Mouse (Mus musculus): ENCODE results near the gene Des. TPM values are rescaled to one million over a fixed set of nuclear protein-coding genes. Genes with fewer than 3 reads are reported as not detected.

The Des gene
- polyA plus RNA-seq, 2 experiments: 53.7 to 78.6 TPM

- Histone ChIP-seq H3K4me2 (replicated peaks; ENCODE audit: low read depth, low read length, severe bottlenecking) (peak overlapping the region; percentile 87), H3K9ac (ENCODE audit: low read depth, low read length, severe bottlenecking) (no peak overlapping the region), H3K27ac (replicated peaks; ENCODE audit: low read depth, low read length) (no peak overlapping the region), H3K4me1 (ENCODE audit: control insufficient read depth, insufficient read depth, low read length) (peaks cover 11% of the 10 kb centered on the region), H3K36me3 (ENCODE audit: control insufficient read depth, insufficient read depth, low read length) (peaks cover 6% of the 10 kb centered on the region; the same call in 1 of the 2 replicates), H3K27me3 (ENCODE audit: control insufficient read depth, insufficient read depth, low read length) (peaks cover 1% of the 10 kb centered on the region; the same call in 1 of the 2 replicates), H3K4me3 (replicated peaks; ENCODE audit: low read length) (no peak overlapping the region), H3K9me3 (ENCODE audit: control insufficient read depth, low read length) (no peaks in the 10 kb centered on the region)
- DNase-seq (ENCODE audit: low spot score) (no peak), ATAC-seq (ENCODE audit: low FRiP score, low read depth) (no peak)
- WGBS: 28% methylated on average over 2 of the region's 2 CpGs
- TF ChIP-seq POLR2A (IDR thresholded peaks at IDR 0.05; ENCODE audit: borderline replicate concordance, extremely low read depth, insufficient read depth, insufficient read length): no peak
These were observed 20.8 kb downstream of the Des start for GRCm38 (mm10) chr1:75380951-75381350.

DNA sequence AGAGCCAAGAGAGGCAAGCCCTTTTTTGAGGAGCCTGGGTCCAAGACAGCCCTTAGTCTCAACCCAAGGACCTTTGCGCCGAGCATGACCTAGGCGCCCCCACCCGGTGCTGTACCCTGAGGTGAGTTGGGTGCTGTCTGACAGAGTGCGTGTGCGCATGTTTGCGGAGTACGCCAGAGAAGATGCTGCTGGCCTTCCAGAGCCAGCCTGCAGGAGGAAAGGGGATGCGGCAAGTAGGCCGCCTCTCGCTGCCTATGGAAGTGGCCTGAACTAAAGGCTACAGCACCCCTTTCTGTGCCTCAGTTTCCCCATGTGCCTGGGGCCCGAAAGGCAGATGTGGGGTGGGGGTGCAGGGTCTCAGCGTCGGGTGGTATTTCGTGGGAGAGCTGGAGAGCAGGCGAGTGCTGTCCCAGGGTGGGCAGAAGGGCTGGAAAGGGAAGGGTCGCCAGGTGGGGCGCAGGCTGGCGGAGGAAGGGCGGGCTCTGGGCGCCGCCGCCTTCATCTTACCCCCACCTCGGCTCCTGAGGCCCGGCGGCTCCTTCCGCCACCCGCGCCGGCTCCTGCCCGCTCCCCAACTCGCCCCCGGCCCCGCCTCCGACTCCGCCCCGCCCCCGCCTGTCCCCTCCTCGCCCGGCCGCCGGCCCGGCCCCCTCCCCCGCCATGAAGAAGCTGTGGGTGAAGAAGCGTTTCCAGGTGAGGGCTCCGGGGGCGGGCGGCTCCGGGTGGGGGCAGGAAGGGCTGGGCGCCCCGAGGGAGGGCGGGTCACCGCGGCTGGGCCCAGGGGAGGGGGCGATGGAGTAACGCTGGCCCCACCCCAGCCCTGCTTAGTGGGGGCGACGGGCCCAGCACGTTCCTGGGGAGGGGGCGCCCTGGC, 21.6 kb downstream of the Des start:
- Histone ChIP-seq H3K9me3 (ENCODE audit: control insufficient read depth, low read length) (no peaks in the 10 kb centered on the region), H3K9ac (ENCODE audit: low read depth, low read length, severe bottlenecking) (peak overlapping the region; percentile 74), H3K4me2 (replicated peaks; ENCODE audit: low read depth, low read length, severe bottlenecking) (peak overlapping the region; percentile 87), H3K4me1 (ENCODE audit: control insufficient read depth, insufficient read depth, low read length) (peaks cover 11% of the 10 kb centered on the region), H3K4me3 (replicated peaks; ENCODE audit: low read length) (peak overlapping the region; percentile 73), H3K27me3 (ENCODE audit: control insufficient read depth, insufficient read depth, low read length) (peaks cover 6% of the 10 kb centered on the region; the same call in 1 of the 2 replicates), H3K36me3 (ENCODE audit: control insufficient read depth, insufficient read depth, low read length) (peaks cover 6% of the 10 kb centered on the region; the same call in 1 of the 2 replicates), H3K27ac (replicated peaks; ENCODE audit: low read depth, low read length) (peak overlapping the region; percentile 15)
- no peak for TF ChIP-seq POLR2A (IDR thresholded peaks at IDR 0.05; ENCODE audit: borderline replicate concordance, extremely low read depth, insufficient read depth, insufficient read length)
- ATAC-seq (ENCODE audit: low FRiP score, low read depth) (peak; percentile 72), DNase-seq (ENCODE audit: low spot score) (no peak)
- 6% methylated on average over 25 of the region's 60 CpGs for WGBS

- DNase-seq (ENCODE audit: low spot score) (no peak), ATAC-seq (ENCODE audit: low FRiP score, low read depth) (no peak)
- H3K27ac ChIP-seq (replicated peaks; ENCODE audit: low read depth, low read length): peak overlapping the region; percentile 15
- peaks cover 14% of the 10 kb centered on the region for H3K27me3 ChIP-seq (ENCODE audit: control insufficient read depth, insufficient read depth, low read length)
- peak overlapping the region; percentile 87 for H3K4me2 ChIP-seq (replicated peaks; ENCODE audit: low read depth, low read length, severe bottlenecking)
- H3K4me3 ChIP-seq (replicated peaks; ENCODE audit: low read length): peak overlapping the region; percentile 73
- peaks cover 6% of the 10 kb centered on the region; the same call in 1 of the 2 replicates for H3K36me3 ChIP-seq (ENCODE audit: control insufficient read depth, insufficient read depth, low read length)
- under 1% methylated on average over 22 of the region's 28 CpGs for WGBS
- peak overlapping the region; percentile 74 for H3K9ac ChIP-seq (ENCODE audit: low read depth, low read length, severe bottlenecking)
- peaks cover 11% of the 10 kb centered on the region for H3K4me1 ChIP-seq (ENCODE audit: control insufficient read depth, insufficient read depth, low read length)
- H3K9me3 ChIP-seq (ENCODE audit: control insufficient read depth, low read length): no peaks in the 10 kb centered on the region
- no peak for TF ChIP-seq POLR2A (IDR thresholded peaks at IDR 0.05; ENCODE audit: borderline replicate concordance, extremely low read depth, insufficient read depth, insufficient read length)
These were observed 22.4 kb downstream of the Des start for GRCm38 (mm10) chr1:75382356-75383071.

GRCm38 (mm10) chr1:75384470-75385141, 24.5 kb downstream of the Des start:
- Histone ChIP-seq H3K36me3 (ENCODE audit: control insufficient read depth, insufficient read depth, low read length) (peaks cover 13% of the 10 kb centered on the region; the same call in 1 of the 2 replicates), H3K4me2 (replicated peaks; ENCODE audit: low read depth, low read length, severe bottlenecking) (no peak overlapping the region), H3K4me3 (replicated peaks; ENCODE audit: low read length) (no peak overlapping the region), H3K4me1 (ENCODE audit: control insufficient read depth, insufficient read depth, low read length) (peaks cover 22% of the 10 kb centered on the region), H3K27ac (replicated peaks; ENCODE audit: low read depth, low read length) (no peak overlapping the region), H3K27me3 (ENCODE audit: control insufficient read depth, insufficient read depth, low read length) (peaks cover 35% of the 10 kb centered on the region), H3K9me3 (ENCODE audit: control insufficient read depth, low read length) (no peaks in the 10 kb centered on the region), H3K9ac (ENCODE audit: low read depth, low read length, severe bottlenecking) (no peak overlapping the region)
- DNase-seq (ENCODE audit: low spot score): no peak
- WGBS: 87% methylated on average over 25 of the region's 27 CpGs
- ATAC-seq (ENCODE audit: low FRiP score, low read depth): no peak
- no peak for TF ChIP-seq POLR2A (IDR thresholded peaks at IDR 0.05; ENCODE audit: borderline replicate concordance, extremely low read depth, insufficient read depth, insufficient read length)
